Mouse (Mus musculus): ENCODE results near the gene Lst1.

Lst1 gene

DNA sequence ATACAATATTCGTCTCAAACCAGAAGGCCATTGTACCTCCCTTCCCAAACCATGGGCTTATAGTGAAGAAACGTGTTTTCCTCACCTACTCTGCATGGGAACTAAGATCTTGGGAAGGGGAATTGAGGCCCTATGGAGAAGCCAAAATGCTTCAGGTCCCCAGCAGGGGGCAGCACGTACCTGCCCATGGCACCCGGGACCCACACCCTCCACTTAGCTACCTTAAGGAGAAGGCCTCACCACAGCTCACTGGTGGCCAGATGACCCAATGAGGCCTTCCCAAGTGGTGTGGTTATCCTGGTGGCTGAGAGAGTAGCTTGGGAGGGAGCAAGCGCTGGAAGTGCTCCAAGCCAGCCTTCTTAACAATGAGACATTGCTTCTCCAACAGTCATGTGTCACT, 9.7 kb downstream of the Lst1 start:
- peak; percentile 82 to 84 for DNase-seq

DNA sequence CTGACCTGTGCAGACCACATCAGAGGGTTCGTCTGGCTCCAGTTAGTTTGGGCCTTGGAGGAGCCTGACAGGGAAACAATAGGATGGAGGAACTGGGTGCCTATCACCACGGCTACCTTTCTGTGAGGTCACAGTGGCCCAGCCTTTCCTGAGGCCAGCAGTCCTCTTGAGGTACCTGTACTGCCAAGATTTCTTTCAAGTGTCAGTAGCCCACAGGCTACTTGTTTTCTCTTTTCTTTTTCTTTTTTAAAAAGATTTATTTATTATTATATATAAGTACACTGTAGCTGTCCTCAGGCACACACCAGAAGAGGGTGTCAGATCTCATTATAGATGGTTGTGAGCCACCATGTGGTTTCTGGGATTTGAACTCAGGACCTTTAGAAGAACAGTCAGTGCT, 12.3 kb downstream of the Lst1 start, which contains the start of gene Aif1:
Aif1 (minus strand) TSS at position 101 of the 400 bp plus-strand sequence.
- no peak for DNase-seq

DNA sequence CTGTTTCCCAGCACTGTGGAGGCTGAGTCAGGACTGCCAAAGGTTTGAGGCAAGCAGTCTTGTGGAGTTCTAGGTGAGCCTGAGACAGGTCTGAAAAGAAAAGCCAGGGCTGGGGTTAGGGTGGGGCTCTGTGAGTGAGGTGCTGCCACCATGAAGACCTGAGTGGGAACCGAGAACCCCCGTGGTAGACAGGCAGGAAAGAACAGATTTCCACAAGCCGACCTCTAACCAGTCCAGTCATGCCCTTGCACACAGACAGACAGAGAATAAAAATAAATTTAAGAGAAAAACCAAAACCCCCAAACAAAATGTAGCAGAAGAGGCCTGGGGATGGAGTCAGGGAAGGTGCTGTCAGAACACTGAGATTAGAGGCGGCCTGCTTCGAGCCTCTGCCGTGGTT, 12.9 kb downstream of the Lst1 start:
- no peak for DNase-seq

DNA sequence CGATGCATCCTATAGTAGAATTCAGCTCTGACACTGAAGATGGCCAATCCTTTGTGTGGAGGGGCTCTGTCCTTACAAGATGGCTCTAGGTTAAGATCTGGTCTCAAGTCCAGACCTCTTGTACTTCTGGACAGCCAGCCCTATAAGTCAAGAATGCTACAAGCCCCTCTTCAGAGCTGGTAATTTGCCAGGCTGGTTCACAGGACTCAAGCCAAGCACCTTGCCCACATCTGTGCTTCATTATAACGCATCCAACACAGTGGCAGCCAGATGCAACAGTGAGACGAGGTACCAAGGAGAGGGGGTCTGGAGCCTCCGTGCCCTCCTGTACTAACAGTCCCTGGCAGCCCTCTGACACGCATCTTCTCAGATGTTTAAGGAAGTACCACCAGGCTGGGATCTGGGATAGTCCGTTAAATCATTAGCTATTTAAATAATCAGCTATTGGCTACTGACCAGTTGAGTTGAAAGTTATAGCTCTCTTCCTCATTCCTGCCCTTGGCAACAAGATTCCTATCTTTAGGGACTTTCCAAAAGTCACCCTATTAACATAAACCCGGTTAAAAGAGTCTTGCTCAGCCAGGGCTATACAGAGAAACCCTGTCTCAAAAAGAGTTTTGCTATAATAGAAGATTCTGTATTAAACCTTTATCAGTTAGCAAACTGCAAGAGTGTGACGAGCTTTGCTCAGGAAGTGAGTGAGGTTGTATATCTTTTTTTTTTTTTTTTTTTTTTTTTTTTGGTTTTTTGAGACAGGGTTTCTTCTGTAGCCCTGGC, 13.8 kb downstream of the Lst1 start:
- no peak for DNase-seq

- peak; percentile 37 to 38 for DNase-seq
Observed at GRCm38 (mm10) chr17:35173329-35173728, 14.9 kb downstream of the Lst1 start.

GRCm38 (mm10) chr17:35172445-35173234, 15.6 kb downstream of the Lst1 start:
- DNase-seq = peak; percentile 32 to 37

- peak in 1 of 2 experiments; percentile 28 for DNase-seq
Observed at GRCm38 (mm10) chr17:35168541-35169207, 19.6 kb downstream of the Lst1 start.

DNA sequence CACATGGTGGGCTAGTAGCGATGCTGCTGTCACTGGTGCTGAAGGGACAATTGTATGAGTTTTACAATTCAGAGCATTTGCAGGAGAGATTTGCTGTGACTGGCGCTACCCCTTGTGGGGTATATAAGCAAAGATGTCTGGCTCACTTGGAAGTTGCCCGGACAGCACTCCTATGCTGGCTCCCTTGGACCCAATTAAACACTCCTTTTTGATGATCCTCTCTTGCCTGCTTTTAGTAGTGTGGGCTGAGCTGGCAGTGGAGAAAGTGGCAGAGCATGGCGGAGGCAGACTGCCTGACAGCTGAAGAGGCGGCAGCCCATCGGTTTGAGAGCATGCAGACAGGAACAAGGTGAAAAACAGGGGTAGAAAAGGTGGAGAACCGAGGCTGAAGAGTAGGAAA, 20.4 kb downstream of the Lst1 start:
- no peak for DNase-seq

- peak; percentile 63 to 64 for DNase-seq
Observed at GRCm38 (mm10) chr17:35166352-35167035, 21.7 kb downstream of the Lst1 start.

DNA sequence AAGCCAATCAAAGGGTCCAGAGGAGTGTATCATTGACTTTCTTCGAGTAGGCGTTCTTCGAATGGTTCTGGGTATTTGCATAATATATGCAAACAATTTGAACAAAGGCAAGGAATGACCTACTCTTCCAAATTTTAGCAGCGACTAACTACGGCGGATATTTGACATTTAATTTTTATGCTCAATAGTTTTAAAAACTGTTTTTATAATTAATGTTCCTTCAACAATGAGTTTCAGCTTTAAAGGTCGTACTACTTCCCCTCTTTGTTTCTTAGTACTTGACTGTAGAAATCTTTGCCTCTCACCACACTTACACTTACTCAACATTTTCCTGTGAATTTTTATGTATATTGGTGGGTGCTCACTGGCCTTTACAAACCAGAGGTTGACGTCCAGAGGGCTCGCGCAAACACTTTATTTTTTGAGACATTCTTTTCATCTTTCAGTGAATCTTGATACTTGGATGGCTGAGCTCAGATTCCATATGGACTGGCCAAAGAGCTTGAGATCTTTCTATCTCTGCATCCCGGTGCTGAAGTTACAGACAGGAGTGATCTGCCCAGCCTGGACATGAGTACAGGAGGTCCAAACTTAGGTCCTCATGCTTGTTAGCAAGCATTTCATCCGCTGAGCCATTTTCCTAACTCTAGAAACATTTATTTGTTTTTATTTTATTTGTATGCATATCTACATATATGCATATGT, 22.6 kb downstream of the Lst1 start:
- DNase-seq = no peak

DNA sequence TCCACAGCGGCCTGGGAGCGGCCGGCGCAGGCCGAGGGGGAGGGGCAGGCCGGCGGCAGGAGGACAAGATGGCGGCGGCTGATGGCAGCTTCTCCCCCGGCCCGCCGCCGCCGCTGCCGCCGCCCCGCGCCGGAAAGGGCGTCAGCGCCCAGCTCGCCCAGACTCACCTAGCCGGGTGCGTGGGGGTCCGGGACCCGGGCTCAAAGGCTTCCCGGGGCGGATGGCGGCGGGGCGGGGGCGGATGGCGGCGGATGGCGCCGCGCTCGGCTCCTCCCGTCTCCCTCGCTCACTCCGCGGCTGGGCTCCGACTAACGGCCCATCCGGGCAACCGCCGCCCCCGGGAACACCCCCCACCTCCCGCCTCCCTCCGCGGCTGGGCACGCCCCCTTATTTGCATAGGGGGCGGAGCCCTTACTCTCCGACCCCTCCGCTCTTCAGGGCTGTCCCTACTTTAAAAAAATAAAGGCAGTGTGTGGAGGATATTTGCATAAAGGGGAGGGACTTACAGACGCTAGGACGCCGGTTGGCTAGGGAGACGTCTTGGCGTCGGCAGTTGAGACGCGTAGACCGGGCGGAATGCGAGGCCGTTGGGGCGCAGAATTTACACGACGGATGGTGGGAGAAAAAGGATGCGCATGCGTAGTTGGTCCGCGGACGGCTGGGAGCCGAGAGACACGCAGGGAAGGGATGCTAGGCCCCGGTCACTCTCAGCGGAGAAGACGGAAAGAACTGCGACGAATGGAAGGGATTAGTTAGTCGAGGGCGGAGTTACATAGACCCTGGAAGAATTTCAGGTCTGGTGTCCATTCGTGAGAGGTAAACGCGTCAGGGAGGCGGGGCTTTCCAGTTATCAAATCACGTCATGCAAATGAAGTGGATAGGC, 23.4 kb downstream of the Lst1 start, which contains the start of gene Prrc2a:
Prrc2a (minus strand) TSS at position 330 of the 883 bp plus-strand sequence.
- DNase-seq = peak; percentile 95 to 97

GRCm38 (mm10) chr17:35164218-35164567, 24.0 kb downstream of the Lst1 start:
- no peak for DNase-seq

DNA sequence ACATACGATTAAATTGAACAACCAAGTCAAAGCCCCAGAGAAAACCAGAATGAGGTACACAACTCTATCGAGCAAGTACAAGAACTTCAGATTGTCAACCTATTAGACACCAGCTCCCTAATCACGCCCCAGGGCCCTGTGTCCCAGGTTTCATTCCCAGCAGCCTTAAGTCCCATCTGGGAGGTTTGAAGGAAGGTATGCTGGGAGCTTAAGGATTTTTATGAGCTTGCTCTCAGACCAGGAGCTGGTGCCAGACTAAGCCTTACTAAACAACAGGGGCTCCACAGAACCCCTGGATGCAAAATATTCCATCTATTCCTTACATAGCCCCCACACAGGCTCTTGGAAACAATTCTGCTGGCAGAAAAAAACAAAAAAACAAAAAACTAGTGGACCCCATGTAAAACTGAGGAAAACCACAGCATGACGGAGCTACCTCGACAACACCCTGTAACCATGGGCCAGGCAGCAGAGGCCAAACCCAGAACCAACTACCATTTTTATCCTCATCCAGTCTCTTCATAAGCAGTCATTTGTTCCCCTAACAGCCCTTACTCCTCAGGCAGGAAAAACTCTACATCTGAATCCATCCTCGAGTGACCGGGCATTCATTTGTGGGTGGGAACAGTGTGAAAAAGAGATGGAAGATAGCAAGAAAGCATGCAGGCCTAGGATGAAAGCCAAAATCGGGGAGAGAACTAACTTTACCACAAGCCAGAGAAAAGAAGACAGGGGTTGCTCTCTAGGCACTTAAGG, 24.7 kb downstream of the Lst1 start:
- DNase-seq = no peak

DNA sequence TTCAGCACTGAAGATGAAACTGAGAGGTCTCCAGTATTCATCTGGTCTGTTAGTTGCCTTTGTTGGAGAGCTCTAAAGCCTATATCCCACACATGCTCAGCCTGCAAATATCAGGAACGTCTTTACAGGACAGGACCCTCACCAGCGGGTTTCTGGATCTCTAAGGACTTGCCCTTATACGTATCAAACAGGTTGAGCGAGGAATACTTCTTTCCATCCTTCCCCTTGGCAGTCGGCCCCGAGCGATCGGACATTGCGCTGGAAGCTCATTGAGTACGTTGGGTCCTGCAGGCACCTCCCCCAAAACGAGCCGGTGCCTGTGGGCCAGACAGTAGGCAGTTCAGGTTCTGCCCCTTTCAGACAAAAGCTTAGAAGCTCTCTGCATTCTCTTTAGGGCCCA, 25.5 kb downstream of the Lst1 start:
- no peak for DNase-seq

- no peak for DNase-seq
Observed at GRCm38 (mm10) chr17:35162121-35162520, 26.1 kb downstream of the Lst1 start.

GRCm38 (mm10) chr17:35161421-35161820, 26.8 kb downstream of the Lst1 start:
- no peak for DNase-seq

DNA sequence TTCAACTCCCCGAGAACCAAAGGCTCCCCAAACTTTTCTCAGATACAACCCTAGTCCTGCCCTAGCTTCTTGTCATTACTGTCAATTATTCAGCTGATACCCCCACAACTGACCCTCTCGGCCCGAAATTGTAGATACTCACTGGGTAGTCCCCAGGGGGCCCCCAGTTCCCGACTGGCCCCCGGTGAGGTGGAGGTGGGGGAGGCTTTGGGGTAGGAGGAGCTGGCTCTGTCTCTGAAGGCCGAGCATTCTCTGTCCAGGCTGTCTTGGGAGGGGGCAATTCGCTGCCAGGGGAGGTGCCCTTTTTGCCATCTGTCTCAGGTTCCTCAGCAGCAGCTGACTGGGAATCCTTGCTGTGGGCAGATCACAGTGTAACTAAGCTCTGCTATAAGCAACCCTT, 28.6 kb downstream of the Lst1 start:
- no peak for DNase-seq

DNA sequence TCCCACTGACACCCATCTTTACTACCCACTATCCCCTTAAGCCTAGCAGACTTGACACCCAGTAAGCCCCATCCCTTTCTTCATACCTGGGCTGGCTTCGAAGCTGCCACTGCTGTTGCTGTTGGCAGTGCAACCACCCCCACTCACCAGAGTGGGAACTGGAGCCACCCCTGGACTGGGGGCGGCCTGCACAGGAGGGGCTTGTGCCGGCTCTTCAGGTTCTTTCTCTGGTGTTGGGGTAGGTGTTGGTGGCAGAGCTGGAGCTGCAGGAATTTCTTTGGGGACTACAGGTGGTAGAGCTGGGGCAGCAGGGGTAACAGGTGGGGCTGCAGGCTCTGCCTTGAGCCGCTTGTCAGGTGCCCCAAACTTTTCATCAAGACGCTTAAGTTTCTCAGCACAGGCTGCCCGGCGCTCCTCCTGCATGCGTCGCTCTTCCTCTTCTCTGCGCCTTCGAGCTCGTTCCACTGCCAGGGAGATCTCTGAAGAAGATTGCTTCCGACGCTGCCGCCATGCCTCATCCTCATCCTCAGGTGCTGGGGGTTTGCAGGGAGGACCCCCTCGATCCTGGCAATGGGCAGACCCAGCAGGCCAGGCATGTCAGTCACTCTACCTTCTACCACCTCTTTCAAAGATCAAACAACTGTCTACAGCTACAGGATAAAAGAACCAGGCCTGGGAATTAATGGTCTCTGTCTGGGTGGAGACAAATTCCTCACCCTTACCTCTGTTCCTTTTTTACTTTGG, 29.2 kb downstream of the Lst1 start:
- no peak for DNase-seq

DNA sequence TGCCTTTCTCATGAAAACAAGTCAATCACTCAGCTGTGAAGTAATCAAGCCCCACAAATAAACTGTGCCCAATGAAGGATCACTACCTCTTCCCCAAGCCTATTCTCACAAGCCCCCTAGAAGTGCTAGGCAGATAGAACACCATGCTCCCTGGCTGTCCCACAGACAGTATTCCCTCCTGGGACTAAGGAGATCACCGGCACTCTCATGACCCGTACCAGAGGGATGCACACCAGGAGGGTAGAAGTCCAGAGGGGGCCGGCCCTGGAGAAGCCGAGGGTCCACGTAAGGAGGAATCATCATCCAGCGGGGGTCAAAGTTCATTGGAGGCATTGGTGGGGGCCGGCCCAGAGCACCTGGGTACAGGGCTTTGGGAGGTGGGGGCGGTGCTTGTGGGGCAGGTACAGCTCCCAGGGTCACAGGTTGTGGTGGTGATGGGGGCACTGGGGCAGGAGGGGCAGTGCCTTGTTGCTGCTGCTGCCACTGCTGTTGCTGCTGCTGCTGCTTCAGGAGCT, 30.5 kb downstream of the Lst1 start:
- no peak for DNase-seq
